Mouse (Mus musculus): ENCODE results near the gene Sdf4. TPM values are rescaled to one million over a fixed set of nuclear protein-coding genes. Genes with fewer than 3 reads are reported as not detected.

Gene Sdf4
- polyA plus RNA-seq, 1 experiment from 2014 or later: 131 TPM

GRCm38 (mm10) chr4:156019771-156020170 is 27.1 kb downstream of the Sdf4 start:
- H3K4me3 ChIP-seq: no peak overlapping the region
- H3K27ac ChIP-seq (replicated peaks): no peak overlapping the region
- peaks cover 41% of the 10 kb centered on the region for H3K36me3 ChIP-seq
- H3K27me3 ChIP-seq (ENCODE audit: low read depth, poor library complexity, severe bottlenecking): no peaks in the 10 kb centered on the region
- WGBS: 90% methylated on average over 12 of the region's 12 CpGs
- no peak for DNase-seq (ENCODE audit: low spot score)
- H3K9me3 ChIP-seq (replicated peaks): no peaks in the 10 kb centered on the region
- H3K4me1 ChIP-seq: no peaks in the 10 kb centered on the region

GRCm38 (mm10) chr4:156021381-156021780 is 28.7 kb downstream of the Sdf4 start:
- WGBS: 84% methylated on average over 3 of the region's 3 CpGs
- no peaks in the 10 kb centered on the region for H3K9me3 ChIP-seq (replicated peaks)
- peaks cover 36% of the 10 kb centered on the region for H3K36me3 ChIP-seq

GRCm38 (mm10) chr4:156021942-156022419 is 29.3 kb downstream of the Sdf4 start:
- Histone ChIP-seq H3K27me3 (ENCODE audit: low read depth, poor library complexity, severe bottlenecking) (no peaks in the 10 kb centered on the region), H3K27ac (replicated peaks) (no peak overlapping the region), H3K36me3 (peaks cover 39% of the 10 kb centered on the region), H3K4me1 (no peaks in the 10 kb centered on the region), H3K9me3 (replicated peaks) (no peaks in the 10 kb centered on the region), H3K4me3 (no peak overlapping the region)
- no peak for DNase-seq (ENCODE audit: low spot score)
- 79% methylated on average over 9 of the region's 9 CpGs for WGBS

More at GRCm38 (mm10) chr4:156021381-156021780, 28.7 kb downstream of the Sdf4 start:
- H3K27me3 ChIP-seq (ENCODE audit: low read depth, poor library complexity, severe bottlenecking): no peaks in the 10 kb centered on the region
- no peak for DNase-seq (ENCODE audit: low spot score)
- no peak overlapping the region for H3K27ac ChIP-seq (replicated peaks)
- no peaks in the 10 kb centered on the region for H3K4me1 ChIP-seq
- H3K4me3 ChIP-seq: no peak overlapping the region

GRCm38 (mm10) chr4:156023520-156023919 is 30.8 kb downstream of the Sdf4 start:
- Histone ChIP-seq H3K36me3 (peaks cover 54% of the 10 kb centered on the region), H3K9me3 (replicated peaks) (no peaks in the 10 kb centered on the region), H3K27ac (replicated peaks) (no peak overlapping the region), H3K4me1 (no peaks in the 10 kb centered on the region), H3K27me3 (ENCODE audit: low read depth, poor library complexity, severe bottlenecking) (no peaks in the 10 kb centered on the region), H3K4me3 (no peak overlapping the region)
- WGBS: 90% methylated on average over 9 of the region's 9 CpGs
- no peak for DNase-seq (ENCODE audit: low spot score)

GRCm38 (mm10) chr4:156024184-156024583 is 31.5 kb downstream of the Sdf4 start:
- peaks cover 59% of the 10 kb centered on the region for H3K36me3 ChIP-seq
- no peaks in the 10 kb centered on the region for H3K9me3 ChIP-seq (replicated peaks)
- H3K27me3 ChIP-seq (ENCODE audit: low read depth, poor library complexity, severe bottlenecking): no peaks in the 10 kb centered on the region
- H3K27ac ChIP-seq (replicated peaks): no peak overlapping the region
- DNase-seq (ENCODE audit: low spot score): no peak
- WGBS: 96% methylated on average over 7 of the region's 7 CpGs
- no peak overlapping the region for H3K4me3 ChIP-seq
- H3K4me1 ChIP-seq: no peaks in the 10 kb centered on the region

GRCm38 (mm10) chr4:156026013-156026412 is 33.3 kb downstream of the Sdf4 start, which contains the start of gene Tnfrsf18:
Tnfrsf18 (plus strand) TSS chr4:156026164.
- H3K9me3 ChIP-seq (replicated peaks): no peaks in the 10 kb centered on the region
- no peak within 1 kb of the TSS for H3K27ac ChIP-seq (replicated peaks)
- H3K4me1 ChIP-seq: peaks cover 10% of the 10 kb centered on the region
- H3K4me3 ChIP-seq: no peak within 1 kb of the TSS
- 75% methylated on average over 4 of the region's 4 CpGs for WGBS
- no peaks in the 10 kb centered on the region for H3K27me3 ChIP-seq (ENCODE audit: low read depth, poor library complexity, severe bottlenecking)
- H3K36me3 ChIP-seq: peaks cover 54% of the 10 kb centered on the region
- no peak for DNase-seq (ENCODE audit: low spot score)

- whole genome bisulfite sequencing: 89% methylated on average over 7 of the region's 7 CpGs
- Histone ChIP-seq H3K9me3 (replicated peaks) (no peaks in the 10 kb centered on the region), H3K36me3 (peaks cover 43% of the 10 kb centered on the region), H3K27me3 (ENCODE audit: low read depth, poor library complexity, severe bottlenecking) (no peaks in the 10 kb centered on the region), H3K4me1 (peaks cover 31% of the 10 kb centered on the region), H3K4me3 (no peak overlapping the region), H3K27ac (replicated peaks) (no peak overlapping the region)
- DNase-seq (ENCODE audit: low spot score): no peak
Measured at GRCm38 (mm10) chr4:156028580-156028979, 35.9 kb downstream of the Sdf4 start.

GRCm38 (mm10) chr4:156030651-156031118 is 38.0 kb downstream of the Sdf4 start:
- peaks cover 44% of the 10 kb centered on the region for H3K4me1 ChIP-seq
- peaks cover 39% of the 10 kb centered on the region for H3K36me3 ChIP-seq
- H3K9me3 ChIP-seq (replicated peaks): no peaks in the 10 kb centered on the region
- peaks cover 19% of the 10 kb centered on the region for H3K27me3 ChIP-seq (ENCODE audit: low read depth, poor library complexity, severe bottlenecking)
- H3K27ac ChIP-seq (replicated peaks): peak overlapping the region; percentile 89
- DNase-seq (ENCODE audit: low spot score): no peak
- peak overlapping the region; percentile 62 for H3K4me3 ChIP-seq
- 72% methylated on average over 9 of the region's 9 CpGs for WGBS

- peaks cover 25% of the 10 kb centered on the region for H3K27me3 ChIP-seq (ENCODE audit: low read depth, poor library complexity, severe bottlenecking)
- peak overlapping the region; percentile 62 for H3K4me3 ChIP-seq
- 4% methylated on average over 7 of the region's 7 CpGs for WGBS
- no peak for DNase-seq (ENCODE audit: low spot score)
- peaks cover 34% of the 10 kb centered on the region for H3K36me3 ChIP-seq
- H3K27ac ChIP-seq (replicated peaks): peak overlapping the region; percentile 89
- peaks cover 47% of the 10 kb centered on the region for H3K4me1 ChIP-seq
- H3K9me3 ChIP-seq (replicated peaks): no peaks in the 10 kb centered on the region
Measured at GRCm38 (mm10) chr4:156031255-156031592, 38.6 kb downstream of the Sdf4 start.

GRCm38 (mm10) chr4:156031593-156032391 is 39.1 kb downstream of the Sdf4 start:
- Histone ChIP-seq H3K36me3 (peaks cover 29% of the 10 kb centered on the region), H3K9me3 (replicated peaks) (no peaks in the 10 kb centered on the region), H3K4me1 (peaks cover 47% of the 10 kb centered on the region), H3K27me3 (ENCODE audit: low read depth, poor library complexity, severe bottlenecking) (peaks cover 30% of the 10 kb centered on the region), H3K27ac (replicated peaks) (peak overlapping the region; percentile 89), H3K4me3 (peak overlapping the region; percentile 62)
- peak; percentile 85 for DNase-seq (ENCODE audit: low spot score)
- WGBS: 3% methylated on average over 24 of the region's 24 CpGs

GRCm38 (mm10) chr4:156032856-156033255 is 40.2 kb downstream of the Sdf4 start:
- peak overlapping the region; percentile 89; the same call in 1 of the 2 replicates for H3K27ac ChIP-seq (replicated peaks)
- H3K36me3 ChIP-seq: peaks cover 18% of the 10 kb centered on the region

GRCm38 (mm10) chr4:156033476-156034119 is 40.9 kb downstream of the Sdf4 start:
- H3K36me3 ChIP-seq: peaks cover 11% of the 10 kb centered on the region
- H3K27ac ChIP-seq (replicated peaks): no peak overlapping the region
- 52% methylated on average over 6 of the region's 6 CpGs for WGBS
- peak; percentile 46 for DNase-seq (ENCODE audit: low spot score)
- no peaks in the 10 kb centered on the region for H3K9me3 ChIP-seq (replicated peaks)
- H3K4me1 ChIP-seq: peaks cover 47% of the 10 kb centered on the region
- no peak overlapping the region for H3K4me3 ChIP-seq
- H3K27me3 ChIP-seq (ENCODE audit: low read depth, poor library complexity, severe bottlenecking): peaks cover 30% of the 10 kb centered on the region

More at GRCm38 (mm10) chr4:156032856-156033255, 40.2 kb downstream of the Sdf4 start:
- Histone ChIP-seq H3K4me1 (peaks cover 47% of the 10 kb centered on the region), H3K9me3 (replicated peaks) (no peaks in the 10 kb centered on the region), H3K4me3 (no peak overlapping the region), H3K27me3 (ENCODE audit: low read depth, poor library complexity, severe bottlenecking) (peaks cover 30% of the 10 kb centered on the region)
- WGBS: 92% methylated on average over 4 of the region's 4 CpGs
- no peak for DNase-seq (ENCODE audit: low spot score)

GRCm38 (mm10) chr4:156034301-156034700 is 41.6 kb downstream of the Sdf4 start:
- no peak for DNase-seq (ENCODE audit: low spot score)
- Histone ChIP-seq H3K27me3 (ENCODE audit: low read depth, poor library complexity, severe bottlenecking) (peaks cover 30% of the 10 kb centered on the region), H3K4me3 (peak overlapping the region; percentile 47), H3K36me3 (peaks cover 5% of the 10 kb centered on the region), H3K9me3 (replicated peaks) (no peaks in the 10 kb centered on the region), H3K27ac (replicated peaks) (no peak overlapping the region), H3K4me1 (peaks cover 47% of the 10 kb centered on the region)
- 48% methylated on average over 4 of the region's 4 CpGs for WGBS

Data from midbrain, embryonic 10.5 days (tissue).